Mouse (Mus musculus): Measurements from ENCODE around the gene Cela1.

Cela1 gene

GRCm38 (mm10) chr15:100667871-100668545 is 19.7 kb downstream of the Cela1 start:
- no peak for DNase-seq

- DNase-seq = no peak
Observed at GRCm38 (mm10) chr15:100667420-100667819, 20.3 kb downstream of the Cela1 start.

DNA sequence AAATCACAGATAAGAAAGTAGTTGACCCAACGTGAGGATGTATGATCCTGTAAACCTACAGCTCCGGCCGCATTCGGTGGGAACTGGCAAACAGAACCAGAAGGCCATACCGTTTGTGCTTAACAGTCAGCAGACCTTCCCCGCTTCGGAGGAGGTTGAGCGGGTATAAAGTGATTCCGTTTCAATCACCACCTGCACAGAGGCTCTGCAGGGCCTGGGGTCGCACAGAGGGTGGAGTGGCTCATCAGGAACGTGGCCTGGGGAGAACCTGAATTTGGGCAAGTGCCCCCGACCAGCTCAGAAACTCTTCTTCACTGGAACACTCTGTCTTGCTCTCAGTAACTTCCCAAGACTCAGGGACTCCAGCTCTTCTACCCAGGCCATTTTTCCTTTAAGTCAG is 20.9 kb downstream of the Cela1 start:
- no peak for DNase-seq

- no peak for DNase-seq
Observed at GRCm38 (mm10) chr15:100666219-100666696, 21.5 kb downstream of the Cela1 start.

- DNase-seq = no peak
Observed at GRCm38 (mm10) chr15:100665411-100666218, 22.1 kb downstream of the Cela1 start.

- DNase-seq = no peak
Observed at GRCm38 (mm10) chr15:100664813-100665274, 22.9 kb downstream of the Cela1 start.

DNA sequence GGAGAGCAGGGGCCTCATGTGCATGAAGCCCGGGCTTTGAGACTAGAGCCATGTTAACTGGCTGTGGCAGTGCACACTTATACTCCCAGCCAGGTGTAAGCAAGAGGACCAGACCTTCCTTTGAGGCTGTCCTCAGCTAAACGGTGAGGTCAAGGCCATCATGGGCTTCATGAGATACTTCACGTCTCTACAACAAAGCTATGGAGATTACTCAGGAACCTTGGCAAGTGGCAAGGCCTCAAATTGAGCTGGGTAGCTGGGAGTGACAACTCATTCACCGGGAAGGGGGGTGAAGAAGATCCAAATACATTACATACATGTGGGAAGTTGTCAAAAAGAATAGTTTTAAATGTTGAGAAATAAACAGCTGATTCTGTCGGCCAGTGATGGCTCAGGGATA is 26.9 kb downstream of the Cela1 start:
- DNase-seq = no peak

DNA sequence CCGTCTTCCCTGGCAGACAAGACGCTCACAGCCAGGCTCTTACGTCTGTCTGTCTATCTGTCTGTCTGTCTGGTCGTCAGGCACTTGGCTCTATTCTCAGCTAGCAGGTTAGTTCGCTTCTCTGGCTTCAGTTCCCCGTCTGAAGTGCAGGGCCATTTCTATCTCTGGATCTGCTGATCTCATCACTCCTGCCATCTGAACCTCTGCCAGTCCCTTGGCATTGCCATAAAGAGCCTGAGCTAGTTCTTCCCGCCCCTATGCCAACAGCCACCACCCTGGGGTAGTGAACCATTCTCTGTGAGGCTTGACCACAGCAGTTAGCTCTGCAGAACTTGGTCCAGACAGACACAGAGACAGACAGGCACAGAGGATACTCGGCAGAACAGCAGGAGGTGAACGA is 27.4 kb downstream of the Cela1 start:
- peak; percentile 48 for DNase-seq

DNA sequence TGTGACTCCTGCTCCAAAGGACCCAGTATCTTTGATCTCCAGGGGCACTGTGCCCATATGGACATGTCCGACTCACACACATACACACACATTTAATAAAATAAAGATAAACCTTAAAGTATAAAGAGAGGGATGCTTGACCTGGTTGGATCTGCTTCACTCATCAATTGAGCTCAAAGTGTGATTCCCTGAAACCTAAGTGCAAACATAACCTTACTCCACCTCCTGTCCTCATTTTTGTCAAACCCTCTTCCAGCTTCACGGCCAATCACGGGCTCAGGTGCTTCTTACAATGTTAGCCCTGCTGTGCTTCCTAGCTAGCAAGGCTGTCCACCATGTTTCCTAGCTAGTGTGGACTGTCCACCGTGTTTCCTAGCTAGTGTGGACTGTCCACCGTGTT is 32.5 kb downstream of the Cela1 start:
- no peak for DNase-seq

DNA sequence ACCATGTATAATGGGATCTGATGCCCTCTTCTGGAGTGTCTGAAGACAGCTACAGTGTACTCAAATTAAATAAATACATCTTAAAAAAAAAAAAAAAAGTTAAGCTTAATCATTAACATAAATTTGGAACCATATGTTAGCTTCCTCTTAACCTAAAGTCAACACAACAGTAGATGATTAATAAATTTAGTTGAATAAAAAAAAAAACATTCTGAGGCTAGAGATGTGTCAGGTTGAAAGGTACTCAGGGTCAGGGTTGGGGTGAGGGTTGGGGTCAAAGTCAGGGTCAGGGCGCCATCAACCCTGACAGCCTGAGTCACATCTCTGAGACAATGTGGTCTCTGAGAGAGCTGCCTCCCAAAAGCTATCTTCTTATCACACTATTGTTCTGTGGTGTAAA is 33.5 kb downstream of the Cela1 start:
- no peak for DNase-seq

- no peak for DNase-seq
Observed at GRCm38 (mm10) chr15:100651610-100652009, 36.1 kb downstream of the Cela1 start.

DNA sequence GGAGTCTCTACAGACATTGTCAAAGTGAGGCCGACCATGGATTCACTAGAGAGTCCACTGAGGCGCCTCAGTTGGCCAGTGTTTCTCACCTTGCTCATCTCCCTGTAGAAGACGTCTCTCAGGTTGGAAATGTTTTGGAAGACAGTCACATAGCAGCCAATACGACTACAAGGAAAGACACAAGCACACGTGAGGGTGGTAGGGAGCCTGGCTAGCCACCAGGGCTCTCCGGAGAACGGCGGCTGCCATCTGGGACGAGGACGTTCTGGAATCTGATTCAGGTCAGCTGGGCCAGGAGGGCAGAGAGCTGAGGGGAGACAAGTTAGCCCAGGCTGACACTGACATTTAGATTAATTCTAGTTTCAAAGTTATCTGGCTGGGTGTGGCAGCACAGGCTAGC is 37.6 kb downstream of the Cela1 start:
- DNase-seq = peak; percentile 43

DNA sequence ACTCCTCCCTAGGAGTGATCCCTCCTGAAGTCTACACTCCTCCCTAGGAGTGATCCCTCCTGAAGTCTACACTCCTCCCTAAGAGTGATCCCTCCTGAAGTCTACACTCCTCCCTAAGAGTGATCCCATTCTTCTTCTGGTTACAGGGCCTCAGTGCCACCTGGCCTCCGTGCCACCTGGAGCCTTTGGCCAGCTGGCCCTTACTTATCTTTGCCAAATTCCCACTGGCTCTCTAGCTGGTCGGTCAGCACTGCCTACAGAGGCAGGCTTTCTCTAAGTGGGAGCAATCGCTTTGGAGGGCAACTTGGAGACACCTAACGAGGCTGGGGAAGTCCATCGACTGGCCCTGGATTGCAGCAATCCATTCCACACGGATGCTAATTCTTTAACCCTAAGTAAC is 41.6 kb downstream of the Cela1 start:
- peak; percentile 81 for DNase-seq

DNA sequence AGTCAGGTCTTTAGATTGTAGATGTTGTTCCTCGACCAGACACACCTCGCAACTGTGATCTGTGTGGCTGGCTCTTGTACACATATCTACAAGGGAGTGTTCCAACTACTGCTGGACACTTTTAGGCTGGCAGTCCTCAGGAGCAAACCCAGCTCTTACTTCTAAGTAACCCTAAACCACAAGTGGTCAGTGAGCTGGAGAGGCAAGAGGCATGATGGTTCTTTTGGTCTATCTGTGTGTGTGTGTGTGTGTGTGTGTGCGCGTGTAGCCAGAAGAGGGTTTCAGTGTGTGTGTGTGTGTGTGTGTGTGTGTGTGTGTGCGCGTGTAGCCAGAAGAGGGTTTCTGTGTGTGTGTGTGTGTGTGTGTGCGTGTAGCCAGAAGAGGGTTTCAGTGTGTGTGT is 45.3 kb downstream of the Cela1 start:
- DNase-seq = no peak

- DNase-seq = no peak
Observed at GRCm38 (mm10) chr15:100641226-100641810, 46.4 kb downstream of the Cela1 start.

GRCm38 (mm10) chr15:100639972-100640750 is 47.6 kb downstream of the Cela1 start:
- DNase-seq = no peak

GRCm38 (mm10) chr15:100637661-100638060 is 50.1 kb downstream of the Cela1 start:
- no peak for DNase-seq

GRCm38 (mm10) chr15:100636700-100637501 is 50.8 kb downstream of the Cela1 start, which contains the start of gene Smagp:
Gene Smagp, minus strand, starts transcription at chr15:100636940.
- no peak for DNase-seq

GRCm38 (mm10) chr15:100635851-100636645 is 51.7 kb downstream of the Cela1 start:
- no peak for DNase-seq

DNA sequence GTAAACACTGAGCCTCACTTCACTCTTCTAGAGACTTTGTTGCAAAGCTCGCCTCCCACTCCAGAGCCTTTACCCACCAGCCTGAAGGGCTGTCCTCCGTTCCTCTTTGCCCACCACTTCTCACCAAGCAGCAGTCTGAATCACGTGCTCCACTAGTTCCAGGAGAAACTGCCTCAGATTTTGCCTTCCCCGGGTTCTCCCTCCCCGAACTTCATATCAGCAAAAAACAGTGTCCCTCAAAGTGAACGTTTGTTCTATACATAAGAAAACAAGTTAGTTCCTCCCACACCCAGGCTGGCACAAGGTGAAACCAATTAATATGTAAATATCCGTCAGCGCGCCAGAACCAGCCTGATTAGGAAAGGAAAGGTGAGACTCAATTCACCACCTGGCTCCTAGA is 52.5 kb downstream of the Cela1 start:
- DNase-seq = no peak

GRCm38 (mm10) chr15:100633341-100633740 is 54.4 kb downstream of the Cela1 start:
- DNase-seq = no peak
